Mouse (Mus musculus) layer of hippocampus, adult 11-12 months (tissue): Measurements from ENCODE around the gene Cdh13.

Experiments
- DNase-seq: peaks from one replicate; pipeline ENCODE4 v3.0.0; 2022; ENCODE audit warnings: low spot score

The Cdh13 gene

GRCm38 (mm10) chr8:118569366-118569765, 285.8 kb downstream of the Cdh13 start:
- DNase-seq, result no peak

GRCm38 (mm10) chr8:118581256-118581655, 297.7 kb downstream of the Cdh13 start:
- no peak for DNase-seq

- no peak for DNase-seq
Measured at GRCm38 (mm10) chr8:118582185-118582584, 298.7 kb downstream of the Cdh13 start.

GRCm38 (mm10) chr8:118587981-118588380, 304.4 kb downstream of the Cdh13 start:
- DNase-seq, result no peak

GRCm38 (mm10) chr8:118596816-118597215, 313.3 kb downstream of the Cdh13 start:
- peak; percentile 59 for DNase-seq

- no peak for DNase-seq
Measured at GRCm38 (mm10) chr8:118601376-118601775, 317.8 kb downstream of the Cdh13 start.

GRCm38 (mm10) chr8:118602074-118602473, 318.5 kb downstream of the Cdh13 start:
- DNase-seq, result no peak

- peak; percentile 82 for DNase-seq
Measured at GRCm38 (mm10) chr8:118611551-118611950, 328.0 kb downstream of the Cdh13 start.

GRCm38 (mm10) chr8:118618195-118618594, 334.7 kb downstream of the Cdh13 start:
- no peak for DNase-seq

GRCm38 (mm10) chr8:118626425-118626824, 342.9 kb downstream of the Cdh13 start:
- DNase-seq, result no peak

- no peak for DNase-seq
Measured at GRCm38 (mm10) chr8:118627737-118628136, 344.2 kb downstream of the Cdh13 start.

- no peak for DNase-seq
Measured at GRCm38 (mm10) chr8:118628702-118629101, 345.2 kb downstream of the Cdh13 start.

GRCm38 (mm10) chr8:118635296-118636060, 351.9 kb downstream of the Cdh13 start:
- no peak for DNase-seq

GRCm38 (mm10) chr8:118639606-118640005, 356.1 kb downstream of the Cdh13 start:
- no peak for DNase-seq

GRCm38 (mm10) chr8:118641799-118642198, 358.3 kb downstream of the Cdh13 start:
- DNase-seq, result no peak

- no peak for DNase-seq
Measured at GRCm38 (mm10) chr8:118648801-118649537, 365.4 kb downstream of the Cdh13 start.

- DNase-seq, result no peak
Measured at GRCm38 (mm10) chr8:118649981-118650380, 366.4 kb downstream of the Cdh13 start.

- no peak for DNase-seq
Measured at GRCm38 (mm10) chr8:118662001-118662829, 378.7 kb downstream of the Cdh13 start.

GRCm38 (mm10) chr8:118665081-118665480, 381.5 kb downstream of the Cdh13 start:
- DNase-seq, result no peak

GRCm38 (mm10) chr8:118667736-118668135, 384.2 kb downstream of the Cdh13 start:
- DNase-seq, result peak; percentile 7

GRCm38 (mm10) chr8:118676233-118676632, 392.7 kb downstream of the Cdh13 start:
- DNase-seq, result no peak

- no peak for DNase-seq
Measured at GRCm38 (mm10) chr8:118679347-118679746, 395.8 kb downstream of the Cdh13 start.
